Mouse (Mus musculus): ENCODE data around the gene Foxn2. TPM values are rescaled to one million over a fixed set of nuclear protein-coding genes. Genes with fewer than 3 reads are reported as not detected.

Foxn2 gene
- polyA plus RNA-seq, 1 experiment from 2014 or later = 13.8 TPM

DNA sequence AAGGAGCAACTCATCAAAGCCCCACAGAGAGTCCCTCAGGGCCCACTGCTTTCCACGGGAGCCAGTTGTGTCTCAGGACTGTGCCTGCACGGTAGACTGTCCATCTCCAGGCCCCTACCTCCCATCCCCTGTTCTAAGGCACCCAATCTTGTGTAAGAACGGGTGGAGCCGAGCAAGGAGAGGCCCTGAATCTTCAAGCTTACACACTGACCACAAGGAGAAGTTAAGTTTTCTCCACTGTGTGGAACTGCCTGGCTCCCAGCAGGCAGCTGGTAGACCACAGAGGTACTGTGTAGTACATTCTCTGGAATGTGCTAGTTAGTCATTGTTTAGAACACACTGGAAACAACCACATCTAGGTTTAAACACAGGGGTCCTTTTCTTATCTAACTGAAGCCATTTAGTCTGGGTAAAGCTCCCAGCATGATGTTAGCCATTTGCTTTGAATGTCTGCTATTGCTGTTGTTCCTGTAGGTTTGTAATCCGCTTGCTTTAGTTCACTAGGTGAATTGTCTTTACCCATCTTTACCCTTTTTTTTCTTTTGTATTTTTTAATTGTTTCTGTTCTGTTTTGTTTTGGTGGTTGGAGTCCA lies 57.7 kb downstream of the Foxn2 start:
- H3K4me1 ChIP-seq = peaks cover 11% of the 10 kb centered on the region; the same call in 1 of the 2 replicates
- H3K4me3 ChIP-seq = no peak overlapping the region
- H3K27ac ChIP-seq = no peak overlapping the region
- H3K27me3 ChIP-seq = no peaks in the 10 kb centered on the region
- H3K9ac ChIP-seq = no peak overlapping the region
- no peaks in the 10 kb centered on the region for H3K36me3 ChIP-seq
- H3K4me2 ChIP-seq (replicated peaks) = no peak overlapping the region
- ATAC-seq (ENCODE audit: insufficient number of reproducible peaks, insufficient read depth, low FRiP score, low TSS enrichment) = no peak
- 78% methylated on average over 5 of the region's 5 CpGs for WGBS
- no peaks in the 10 kb centered on the region for H3K9me3 ChIP-seq

DNA sequence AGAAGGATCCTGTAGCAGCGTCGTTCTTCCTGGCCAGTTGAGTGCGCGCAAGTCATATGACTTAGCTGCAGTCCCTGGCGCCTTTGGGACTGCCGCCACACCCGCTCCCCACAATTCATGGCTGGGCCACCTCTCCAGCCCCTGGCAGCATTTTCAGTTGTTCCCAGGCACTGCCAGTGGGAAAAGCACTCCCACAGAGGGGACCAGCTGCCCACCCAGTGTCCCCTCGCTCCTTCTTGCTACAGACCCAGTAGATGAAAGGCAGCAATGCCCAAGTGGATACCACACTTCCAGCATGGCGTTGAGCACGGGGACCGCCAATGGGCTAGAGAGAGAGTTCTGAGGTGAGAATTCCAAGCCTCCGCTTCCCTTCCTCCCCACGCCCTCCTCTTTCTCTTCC lies 63.5 kb downstream of the Foxn2 start:
- H3K27me3 ChIP-seq = no peaks in the 10 kb centered on the region
- peaks cover 11% of the 10 kb centered on the region for H3K4me1 ChIP-seq
- no peaks in the 10 kb centered on the region for H3K36me3 ChIP-seq
- H3K4me3 ChIP-seq = no peak overlapping the region
- H3K4me2 ChIP-seq (replicated peaks) = no peak overlapping the region
- 96% methylated on average over 13 of the region's 13 CpGs for WGBS
- no peak for ATAC-seq (ENCODE audit: insufficient number of reproducible peaks, insufficient read depth, low FRiP score, low TSS enrichment)
- no peak overlapping the region for H3K27ac ChIP-seq
- no peak overlapping the region for H3K9ac ChIP-seq
- no peaks in the 10 kb centered on the region for H3K9me3 ChIP-seq

DNA sequence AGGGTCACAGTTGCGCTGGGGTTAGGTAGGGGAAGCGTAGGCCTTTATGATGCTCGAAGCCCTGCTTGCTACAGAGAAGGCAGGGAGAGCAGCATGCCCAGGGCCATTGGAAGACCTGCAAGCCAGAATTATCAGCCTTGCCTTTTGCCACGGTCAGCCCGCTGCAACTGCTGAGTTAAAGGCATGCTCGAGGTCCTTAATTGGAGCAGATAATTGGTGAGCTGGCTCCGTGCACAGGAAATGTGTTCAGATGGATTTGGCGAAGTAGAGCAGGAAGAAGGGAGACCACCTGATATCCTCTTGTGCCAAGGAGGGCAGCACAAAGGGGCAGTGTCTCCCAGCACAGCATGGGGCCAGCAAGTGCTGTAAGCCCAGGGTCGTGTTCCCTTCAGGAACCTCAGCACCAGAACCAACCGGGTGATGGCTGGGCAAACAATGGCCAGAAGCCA lies 64.8 kb downstream of the Foxn2 start:
- 25% methylated on average over 10 of the region's 10 CpGs for WGBS
- ATAC-seq (ENCODE audit: insufficient number of reproducible peaks, insufficient read depth, low FRiP score, low TSS enrichment) = 0 out of 2 replicates have a peak, but pooled peaks have one; percentile 22
- Histone ChIP-seq H3K4me3 (no peak overlapping the region), H3K9me3 (no peaks in the 10 kb centered on the region), H3K4me2 (replicated peaks) (no peak overlapping the region), H3K27me3 (no peaks in the 10 kb centered on the region), H3K27ac (no peak overlapping the region), H3K9ac (no peak overlapping the region), H3K4me1 (peaks cover 12% of the 10 kb centered on the region), H3K36me3 (no peaks in the 10 kb centered on the region)

DNA sequence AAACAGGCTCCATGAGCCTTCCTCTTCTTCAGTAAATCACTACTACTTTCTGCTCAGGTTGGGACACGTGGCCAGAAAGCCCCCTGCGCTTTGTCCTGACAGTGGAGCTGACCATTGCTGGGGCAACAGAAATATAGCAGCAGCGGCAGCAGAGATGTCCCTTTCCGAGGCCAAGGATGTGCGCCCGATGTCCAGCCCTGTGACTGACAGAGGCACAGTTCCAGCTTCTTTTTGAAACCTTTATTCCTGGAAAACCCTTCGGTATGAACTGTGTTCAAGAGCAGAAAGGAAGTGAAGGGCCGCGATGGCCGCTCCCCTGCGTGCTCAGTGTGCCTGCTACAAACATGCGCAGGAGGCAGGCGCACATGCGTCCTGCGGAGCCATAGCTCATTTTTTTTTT lies 65.4 kb downstream of the Foxn2 start:
- H3K36me3 ChIP-seq = no peaks in the 10 kb centered on the region
- H3K9me3 ChIP-seq = no peaks in the 10 kb centered on the region
- no peak overlapping the region for H3K27ac ChIP-seq
- H3K4me2 ChIP-seq (replicated peaks) = no peak overlapping the region
- peaks cover 14% of the 10 kb centered on the region for H3K4me1 ChIP-seq
- WGBS = 89% methylated on average over 15 of the region's 15 CpGs
- no peak overlapping the region for H3K4me3 ChIP-seq
- H3K27me3 ChIP-seq = no peaks in the 10 kb centered on the region
- no peak overlapping the region for H3K9ac ChIP-seq
- no peak for ATAC-seq (ENCODE audit: insufficient number of reproducible peaks, insufficient read depth, low FRiP score, low TSS enrichment)

DNA sequence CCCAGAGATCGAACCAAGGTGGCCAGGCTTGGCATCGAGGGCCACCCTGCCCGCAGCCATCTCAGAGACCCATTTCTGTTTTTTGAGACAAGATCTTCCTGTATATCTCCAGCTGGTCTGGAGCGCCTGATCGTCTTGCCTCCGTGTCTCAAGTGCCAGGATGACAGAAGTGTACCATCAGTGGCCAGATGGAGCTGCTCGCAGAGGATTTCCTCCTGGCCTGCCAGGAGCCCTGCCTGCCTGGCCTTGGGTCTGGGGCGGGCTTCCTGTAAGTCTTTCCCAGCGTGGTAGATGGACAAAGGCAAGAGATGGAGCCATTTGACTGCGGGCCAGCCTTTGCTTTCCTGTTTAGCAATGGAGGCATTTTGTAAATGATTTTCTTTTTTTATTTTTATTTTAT lies 66.9 kb downstream of the Foxn2 start:
- WGBS = 89% methylated on average over 10 of the region's 10 CpGs
- Histone ChIP-seq H3K9ac (no peak overlapping the region), H3K36me3 (no peaks in the 10 kb centered on the region), H3K4me3 (no peak overlapping the region), H3K9me3 (no peaks in the 10 kb centered on the region), H3K4me2 (replicated peaks) (no peak overlapping the region), H3K27me3 (no peaks in the 10 kb centered on the region), H3K27ac (no peak overlapping the region), H3K4me1 (peaks cover 16% of the 10 kb centered on the region)
- no peak for ATAC-seq (ENCODE audit: insufficient number of reproducible peaks, insufficient read depth, low FRiP score, low TSS enrichment)

DNA sequence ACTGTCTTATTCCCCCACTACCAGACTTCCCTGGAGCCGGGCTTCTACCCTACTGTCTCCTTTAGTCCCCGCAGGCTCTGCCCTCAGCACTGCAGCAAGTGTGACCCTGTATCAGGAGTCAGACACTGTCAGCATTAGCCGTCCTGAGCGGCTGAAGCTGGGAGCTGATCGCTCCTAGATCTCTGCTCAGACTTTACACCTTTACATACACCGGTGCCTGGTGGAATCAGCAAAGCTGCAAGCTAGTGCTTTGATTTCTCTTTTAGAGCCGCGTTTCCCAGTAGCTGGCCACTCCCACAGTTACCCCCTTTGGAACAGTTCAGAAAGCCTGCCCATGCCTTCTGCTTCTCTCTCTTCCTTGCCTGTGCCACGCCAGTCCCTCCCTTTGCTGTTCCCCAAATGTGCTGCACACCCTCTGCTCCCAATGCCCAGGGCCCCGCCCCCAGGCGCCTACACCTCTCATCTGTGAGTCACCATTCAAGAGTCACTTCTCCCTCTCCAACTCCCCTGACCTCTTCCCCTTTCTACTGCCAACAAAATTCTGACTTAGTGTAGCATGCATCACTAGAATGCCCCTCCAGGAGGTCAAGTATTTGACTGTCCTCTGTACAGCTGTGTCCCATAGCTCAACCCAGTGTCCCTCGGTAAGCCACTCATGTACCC lies 68.5 kb downstream of the Foxn2 start:
- H3K4me2 ChIP-seq (replicated peaks) = no peak overlapping the region
- no peaks in the 10 kb centered on the region for H3K36me3 ChIP-seq
- no peaks in the 10 kb centered on the region for H3K27me3 ChIP-seq
- H3K9me3 ChIP-seq = no peaks in the 10 kb centered on the region
- H3K4me1 ChIP-seq = peaks cover 16% of the 10 kb centered on the region
- ATAC-seq (ENCODE audit: insufficient number of reproducible peaks, insufficient read depth, low FRiP score, low TSS enrichment) = peak; percentile 13; the same call in 1 of the 2 replicates
- H3K27ac ChIP-seq = no peak overlapping the region
- no peak overlapping the region for H3K4me3 ChIP-seq
- WGBS = 31% methylated on average over 12 of the region's 12 CpGs
- H3K9ac ChIP-seq = no peak overlapping the region

DNA sequence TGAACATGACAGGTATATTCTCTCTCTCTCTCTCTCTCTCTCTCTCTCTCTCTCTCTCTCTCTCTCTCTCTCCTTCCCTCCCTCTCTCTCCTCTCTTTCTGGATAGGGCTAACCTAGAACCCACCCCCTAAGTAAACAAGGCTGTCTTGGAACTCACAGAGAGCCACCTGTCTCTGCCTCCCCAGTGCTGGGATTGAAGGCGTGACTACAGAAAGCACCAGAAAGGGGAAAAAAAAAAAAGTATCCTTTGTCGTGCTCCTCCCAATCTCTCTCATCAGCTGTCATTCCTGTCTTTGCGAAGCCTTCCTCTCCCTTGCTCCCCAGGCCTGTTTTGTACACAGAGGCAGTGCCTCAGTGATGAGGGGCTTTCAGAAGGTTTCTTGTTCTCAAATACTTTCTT lies 69.5 kb downstream of the Foxn2 start:
- WGBS = 80% methylated on average over 3 of the region's 3 CpGs
- Histone ChIP-seq H3K4me3 (no peak overlapping the region), H3K27me3 (no peaks in the 10 kb centered on the region), H3K4me1 (peaks cover 15% of the 10 kb centered on the region), H3K27ac (no peak overlapping the region), H3K9me3 (no peaks in the 10 kb centered on the region), H3K9ac (no peak overlapping the region), H3K36me3 (no peaks in the 10 kb centered on the region), H3K4me2 (replicated peaks) (no peak overlapping the region)
- no peak for ATAC-seq (ENCODE audit: insufficient number of reproducible peaks, insufficient read depth, low FRiP score, low TSS enrichment)

DNA sequence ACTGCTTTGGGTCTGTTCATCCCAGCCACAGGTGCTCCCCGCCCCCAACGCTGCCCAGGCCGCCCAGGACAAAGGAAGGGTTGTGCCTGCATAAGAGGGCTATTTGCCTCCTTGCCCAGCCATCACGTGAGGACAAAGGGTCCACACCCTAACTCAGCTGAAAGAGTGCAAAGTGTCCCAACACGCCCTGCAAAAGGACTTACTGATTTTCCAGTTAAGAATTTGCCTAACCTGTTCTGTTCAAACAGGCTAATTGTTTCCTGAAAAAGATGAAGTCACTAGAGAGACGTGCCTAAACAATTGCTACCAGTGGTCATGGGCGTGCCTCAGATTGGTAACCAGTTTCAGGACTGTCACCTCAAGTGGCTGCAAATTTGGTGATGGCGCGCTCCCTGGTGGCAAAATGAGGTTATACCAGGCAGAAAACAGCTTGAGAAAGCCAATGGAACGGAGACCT lies 70.6 kb downstream of the Foxn2 start:
- Histone ChIP-seq H3K4me3 (no peak overlapping the region), H3K27ac (no peak overlapping the region), H3K9me3 (no peaks in the 10 kb centered on the region), H3K36me3 (no peaks in the 10 kb centered on the region), H3K4me1 (0 out of 2 replicates have a peak, but pooled peaks cover 9% of the 10 kb centered on the region), H3K27me3 (no peaks in the 10 kb centered on the region), H3K9ac (no peak overlapping the region), H3K4me2 (replicated peaks) (peak overlapping the region; percentile 26)
- 5% methylated on average over 10 of the region's 10 CpGs for WGBS
- ATAC-seq (ENCODE audit: insufficient number of reproducible peaks, insufficient read depth, low FRiP score, low TSS enrichment) = peak; percentile 67; the same call in 1 of the 2 replicates

DNA sequence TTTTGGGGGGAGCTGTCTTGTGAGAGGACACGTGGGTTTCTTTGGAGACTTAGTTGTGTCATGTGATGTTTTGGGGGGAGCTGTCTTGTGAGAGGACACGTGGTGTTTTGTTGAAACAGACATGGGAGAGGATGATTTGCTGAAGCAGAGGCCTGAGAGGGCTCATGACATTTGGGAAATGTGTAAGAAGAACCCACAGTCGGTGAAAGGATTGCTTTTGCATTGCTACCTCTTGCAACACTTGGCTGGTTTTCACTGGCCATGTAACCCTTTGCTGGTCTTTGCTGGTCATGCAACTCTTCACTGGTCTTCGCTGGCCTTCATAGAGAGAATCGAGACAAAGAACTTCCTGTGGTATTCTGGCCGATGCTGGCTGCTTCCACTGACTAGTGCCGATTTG lies 76.0 kb downstream of the Foxn2 start:
- H3K4me3 ChIP-seq = no peak overlapping the region
- no peak overlapping the region for H3K4me2 ChIP-seq (replicated peaks)
- ATAC-seq (ENCODE audit: insufficient number of reproducible peaks, insufficient read depth, low FRiP score, low TSS enrichment) = no peak
- H3K4me1 ChIP-seq = no peaks in the 10 kb centered on the region
- no peaks in the 10 kb centered on the region for H3K36me3 ChIP-seq
- 78% methylated on average over 7 of the region's 7 CpGs for WGBS
- no peak overlapping the region for H3K27ac ChIP-seq
- no peaks in the 10 kb centered on the region for H3K27me3 ChIP-seq
- no peak overlapping the region for H3K9ac ChIP-seq
- H3K9me3 ChIP-seq = no peaks in the 10 kb centered on the region

DNA sequence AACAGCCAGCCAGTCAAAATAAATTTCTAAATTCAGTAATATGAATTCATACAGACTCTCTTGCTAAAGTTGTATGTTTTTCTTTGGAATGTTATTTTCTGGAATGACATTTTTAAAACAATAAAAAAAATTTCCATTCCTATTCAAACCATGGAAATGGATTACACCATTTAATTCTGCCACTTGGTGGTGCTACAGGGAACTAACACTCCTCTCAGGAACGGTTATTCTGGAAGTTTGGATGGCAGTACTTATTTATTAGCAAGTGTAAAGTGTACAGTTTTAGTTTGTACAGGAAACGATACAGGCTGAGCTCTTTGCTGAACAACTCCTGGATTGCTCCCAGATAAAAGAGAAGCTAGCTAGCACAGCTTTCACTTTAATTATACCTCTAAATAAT lies 87.3 kb downstream of the Foxn2 start:
- H3K4me2 ChIP-seq (replicated peaks) = no peak overlapping the region
- no peak overlapping the region for H3K4me3 ChIP-seq
- no peaks in the 10 kb centered on the region for H3K9me3 ChIP-seq
- H3K27me3 ChIP-seq = no peaks in the 10 kb centered on the region
- no peak overlapping the region for H3K27ac ChIP-seq
- ATAC-seq (ENCODE audit: insufficient number of reproducible peaks, insufficient read depth, low FRiP score, low TSS enrichment) = no peak
- 37% methylated on average over 2 of the region's 2 CpGs for WGBS
- no peak overlapping the region for H3K9ac ChIP-seq
- H3K36me3 ChIP-seq = no peaks in the 10 kb centered on the region
- peaks cover 6% of the 10 kb centered on the region; the same call in 1 of the 2 replicates for H3K4me1 ChIP-seq

DNA sequence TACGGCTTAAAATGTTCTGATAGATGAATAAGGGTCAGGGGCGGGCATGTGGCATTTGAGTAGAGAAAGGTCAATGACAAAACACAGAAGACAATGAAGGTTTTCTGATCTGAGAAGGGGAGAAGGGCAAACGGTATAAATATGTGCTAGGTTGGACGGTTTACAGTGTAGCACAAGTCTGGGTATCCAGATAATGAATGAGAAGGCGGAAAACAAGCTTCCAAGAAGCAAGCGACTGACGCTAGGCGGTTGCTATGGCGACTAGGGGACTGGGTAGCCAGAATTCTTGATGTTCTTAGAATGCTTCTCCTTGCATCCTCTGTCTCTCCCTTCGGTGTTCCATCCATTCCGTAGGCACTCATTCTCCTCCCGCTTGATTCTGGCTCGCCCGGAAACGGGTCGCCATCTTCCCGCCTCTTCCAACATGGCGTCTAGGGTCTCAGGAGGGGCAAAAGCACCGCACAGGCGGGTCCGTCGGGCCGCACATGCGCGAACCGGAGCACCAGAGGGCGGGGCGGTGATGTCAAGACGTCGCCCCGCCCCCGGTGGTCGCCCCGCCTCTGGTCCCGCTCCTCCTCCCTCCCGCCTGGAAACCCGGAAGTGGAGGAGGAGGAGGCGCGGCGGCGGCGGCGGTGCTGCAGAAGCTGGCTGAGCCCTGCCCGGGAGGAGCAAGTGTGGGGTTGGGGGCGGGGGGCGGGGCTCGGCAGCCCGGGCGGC lies 89.2 kb downstream of the Foxn2 start, which contains the start of gene Ppp1r21:
Gene Ppp1r21, plus strand, starts transcription at position 600 of the 717 bp plus-strand sequence.
- ATAC-seq (ENCODE audit: insufficient number of reproducible peaks, insufficient read depth, low FRiP score, low TSS enrichment) = peak; percentile 95
- Histone ChIP-seq H3K4me2 (replicated peaks) (peak within 1 kb of the TSS; percentile 69), H3K36me3 (no peaks in the 10 kb centered on the region), H3K27ac (peak within 1 kb of the TSS; percentile 72), H3K4me1 (peaks cover 6% of the 10 kb centered on the region; the same call in 1 of the 2 replicates), H3K27me3 (no peaks in the 10 kb centered on the region), H3K9ac (peak within 1 kb of the TSS; percentile 70), H3K9me3 (no peaks in the 10 kb centered on the region), H3K4me3 (peak within 1 kb of the TSS; percentile 70)
- 8% methylated on average over 41 of the region's 49 CpGs for WGBS
